Mouse (Mus musculus) spleen, adult 2 months (tissue): ENCODE measurements at regions not wholly inside any gene's neighbourhood (a gene's known extent, or its start where the extent isn't known, plus 50 kb on each side); places are given as distances from the start of the nearest gene placed in this dataset.

ENCODE experiments used
- CTCF ChIP-seq: fragments of 200-500 bp; IDR thresholded peaks from 2 replicates; pipeline ENCODE4 v1.5.1; 2011; ENCODE audit warnings: mild to moderate bottlenecking, inconsistent platforms; ENCODE audit not compliant: insufficient read depth, insufficient read length, insufficient replicate concordance; ENCODE audit errors: extremely low read depth
- POLR2A ChIP-seq: fragments of 200-500 bp; IDR thresholded peaks from 2 replicates; pipeline ENCODE4 v1.6.1; 2011; ENCODE audit warnings: low read depth, low read length, inconsistent platforms

GRCm38 (mm10) chr3:120473645-120474038 is 689.4 kb upstream of the Ptbp2 start:
- TF ChIP-seq POLR2A (no peak), CTCF (no peak)
